8 mouse cellular contexts compared by ENCODE assay signal in the genomic region with DNA sequence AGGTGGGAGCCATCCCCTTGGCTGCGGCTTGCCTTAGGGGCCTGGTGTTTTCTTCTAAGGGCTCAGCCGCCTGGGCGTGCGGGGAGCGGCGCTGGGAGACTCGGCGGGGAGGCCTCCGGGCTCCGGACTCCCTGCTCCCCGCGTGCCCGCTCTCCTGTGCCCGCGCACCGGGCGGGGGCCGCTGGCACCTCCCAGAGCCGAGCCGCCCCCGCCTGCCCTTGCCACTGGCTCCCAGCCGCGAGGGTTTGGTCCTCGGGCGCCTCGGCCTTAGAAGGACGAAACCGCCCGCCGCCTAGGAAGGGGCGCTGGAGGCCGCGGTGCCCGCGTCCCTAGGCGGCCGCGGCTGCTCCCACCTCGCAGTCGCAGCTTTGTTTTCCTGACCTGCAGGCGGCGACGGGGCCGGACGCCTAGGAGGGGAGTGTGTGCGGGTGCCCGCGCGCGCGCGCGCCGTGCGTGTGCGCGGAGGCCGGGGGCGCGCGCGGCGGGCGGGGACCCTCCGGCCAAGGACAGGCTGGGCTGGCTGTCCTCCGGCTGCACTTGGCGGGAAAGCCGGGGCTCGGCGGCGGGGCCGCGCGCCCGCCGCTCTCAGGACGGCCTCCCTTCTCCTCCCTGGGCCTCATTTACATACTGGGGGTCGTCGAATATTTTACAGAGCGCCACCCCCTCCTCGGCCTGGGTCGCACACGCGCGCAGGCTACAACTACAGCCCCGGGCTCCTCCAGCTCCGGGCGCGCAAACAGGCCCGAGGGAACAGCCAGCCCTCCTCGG.
DNase-seq lines count a peak whose midpoint lies in the region; ATAC-seq lines count a peak whose summit lies in the region.

No protein-coding gene starts in this region.

- H3K4me2 ChIP-seq in embryonic facial prominence, embryonic 11.5 days (ENCODE audit: low read depth, low read length): peak overlapping the region; percentile 90
- H3K4me2 ChIP-seq in hindbrain, embryonic 14.5 days (replicated peaks): peak overlapping the region; percentile 87
- peak overlapping the region; percentile 67 for H3K4me2 ChIP-seq in midbrain, embryonic 16.5 days (ENCODE audit: low read length)

- 0% methylated on average over 59 of the region's 91 CpGs for WGBS in embryonic facial prominence, embryonic 11.5 days
- WGBS in hindbrain, embryonic 14.5 days: 0% methylated on average over 85 of the region's 91 CpGs
- under 1% methylated on average over 64 of the region's 91 CpGs for WGBS in midbrain, embryonic 16.5 days

- peak; percentile 45 for DNase-seq in gastrocnemius, postnatal 10 days
- DNase-seq in gastrocnemius, postnatal 25 days: no peak
- DNase-seq in adrenal gland, adult 2 months: peak; percentile 60
- DNase-seq in embryonic facial prominence, embryonic 11.5 days (ENCODE audit: low spot score): peak; percentile 79
- DNase-seq in hindbrain, embryonic 14.5 days (ENCODE audit: low spot score): peak; percentile 78
- DNase-seq in left cerebral cortex, postnatal 4 days: peak; percentile 88
- no peak for DNase-seq in c-Kit-positive CD71-positive TER-119-positive erythroid progenitor cells, embryonic 14.5 days (ENCODE audit: low spot score)

- intact Hi-C loops in left cerebral cortex, postnatal 4 days (cut with DNase I): no loop called here

- H3K27ac ChIP-seq in embryonic facial prominence, embryonic 11.5 days (replicated peaks; ENCODE audit: low read depth, low read length): peak overlapping the region; percentile 61
- peak overlapping the region; percentile 100 for H3K27ac ChIP-seq in hindbrain, embryonic 14.5 days
- H3K27ac ChIP-seq in midbrain, embryonic 16.5 days (ENCODE audit: low read length): peak overlapping the region; percentile 100

- peaks cover 32% of the 10 kb centered on the region for H3K27me3 ChIP-seq in embryonic facial prominence, embryonic 11.5 days (ENCODE audit: control insufficient read depth, insufficient read depth, low read length)
- no peaks in the 10 kb centered on the region for H3K27me3 ChIP-seq in hindbrain, embryonic 14.5 days (ENCODE audit: control insufficient read depth, insufficient read depth, low read length)
- no peaks in the 10 kb centered on the region for H3K27me3 ChIP-seq in midbrain, embryonic 16.5 days (ENCODE audit: control insufficient read depth, insufficient read depth, low read depth, low read length)

- H3K4me3 ChIP-seq in embryonic facial prominence, embryonic 11.5 days (ENCODE audit: low read depth, low read length): peak overlapping the region; percentile 73
- peak overlapping the region; percentile 90 for H3K4me3 ChIP-seq in hindbrain, embryonic 14.5 days (replicated peaks; ENCODE audit: low read length)
- H3K4me3 ChIP-seq in midbrain, embryonic 16.5 days (ENCODE audit: low read depth, low read length): peak overlapping the region; percentile 70

- peak overlapping the region; percentile 88 for H3K9ac ChIP-seq in embryonic facial prominence, embryonic 11.5 days (replicated peaks; ENCODE audit: low read length)
- H3K9ac ChIP-seq in hindbrain, embryonic 14.5 days: peak overlapping the region; percentile 100
- H3K9ac ChIP-seq in midbrain, embryonic 16.5 days (ENCODE audit: low read depth, low read length): peak overlapping the region; percentile 100

- H3K9me3 ChIP-seq in embryonic facial prominence, embryonic 11.5 days (replicated peaks; ENCODE audit: control insufficient read depth, low read length): no peaks in the 10 kb centered on the region
- no peaks in the 10 kb centered on the region for H3K9me3 ChIP-seq in hindbrain, embryonic 14.5 days (ENCODE audit: control insufficient read depth, low read length)
- H3K9me3 ChIP-seq in midbrain, embryonic 16.5 days (replicated peaks; ENCODE audit: control insufficient read depth, low read length, poor library complexity, severe bottlenecking): no peaks in the 10 kb centered on the region

- no peaks in the 10 kb centered on the region for H3K4me1 ChIP-seq in embryonic facial prominence, embryonic 11.5 days (ENCODE audit: control insufficient read depth, insufficient read depth, low read length)
- no peaks in the 10 kb centered on the region for H3K4me1 ChIP-seq in hindbrain, embryonic 14.5 days (replicated peaks; ENCODE audit: control insufficient read depth, insufficient read depth, low read length)
- no peaks in the 10 kb centered on the region for H3K4me1 ChIP-seq in midbrain, embryonic 16.5 days (ENCODE audit: control insufficient read depth, insufficient read depth, low read length)

- ATAC-seq in embryonic facial prominence, embryonic 11.5 days (replicated peaks; ENCODE audit: insufficient number of reproducible peaks, low FRiP score, low TSS enrichment, low read depth): peak; percentile 80
- ATAC-seq in hindbrain, embryonic 14.5 days (ENCODE audit: low FRiP score): peak; percentile 78
- peak; percentile 78 for ATAC-seq in midbrain, embryonic 16.5 days

- H3K36me3 ChIP-seq in embryonic facial prominence, embryonic 11.5 days (replicated peaks; ENCODE audit: control insufficient read depth, insufficient read depth, low read depth, low read length): no peaks in the 10 kb centered on the region
- H3K36me3 ChIP-seq in hindbrain, embryonic 14.5 days (replicated peaks; ENCODE audit: control insufficient read depth, insufficient read depth): peaks cover 18% of the 10 kb centered on the region
- H3K36me3 ChIP-seq in midbrain, embryonic 16.5 days (ENCODE audit: control insufficient read depth, insufficient read depth, low read length): no peaks in the 10 kb centered on the region

Comparison
In these comparisons a context has a peak if more than half of its experiments do, and no peak if none do; other contexts are left out.
1. DNase-seq: peak in gastrocnemius, postnatal 10 days (single experiment), adrenal gland, adult 2 months (single experiment), embryonic facial prominence, embryonic 11.5 days (single experiment), hindbrain, embryonic 14.5 days (single experiment) and left cerebral cortex, postnatal 4 days (single experiment); none in gastrocnemius, postnatal 25 days (single experiment) and c-Kit-positive CD71-positive TER-119-positive erythroid progenitor cells, embryonic 14.5 days (single experiment).
2. Peak in every context shown above with its lines, with median percentiles within 50 percentile points of each other: ATAC-seq, H3K27ac ChIP-seq, H3K4me2 ChIP-seq, H3K4me3 ChIP-seq and H3K9ac ChIP-seq.